Mouse (Mus musculus) intestine, postnatal 0 days (tissue): ENCODE results near the gene Ndufv2. TPM values are rescaled to one million over a fixed set of nuclear protein-coding genes. Genes with fewer than 3 reads are reported as not detected.

ENCODE experiments used
- ATAC-seq: fragments of 200-750 bp; cut with Nextera tagmentation; 2 replicates; pipeline ENCODE4 v1.8.0; 2017; ENCODE audit warnings: mild to moderate bottlenecking, moderate TSS enrichment, moderate library complexity
- H3K27ac ChIP-seq: fragments of 300-500 bp; sonication (generic); 2 replicates; pipeline ENCODE4 v1.5.1; 2014; ENCODE audit warnings: mild to moderate bottlenecking, low read depth, low read length, moderate library complexity
- H3K27me3 ChIP-seq: fragments of 300-500 bp; sonication (generic); replicated peaks from 2 replicates; pipeline ENCODE4 v1.6.1; 2014; ENCODE audit warnings: low read length, mixed read lengths; ENCODE audit not compliant: control insufficient read depth, insufficient read depth
- H3K36me3 ChIP-seq: fragments of 300-500 bp; sonication (generic); 2 replicates; pipeline ENCODE4 v1.6.1; 2014; ENCODE audit warnings: mild to moderate bottlenecking, moderate library complexity; ENCODE audit not compliant: control insufficient read depth, insufficient read depth
- H3K4me1 ChIP-seq: fragments of 300-500 bp; sonication (generic); replicated peaks from 2 replicates; pipeline ENCODE4 v1.6.1; 2014; ENCODE audit warnings: antibody characterized with exemption, low read length, mixed read lengths; ENCODE audit not compliant: control insufficient read depth, insufficient read depth
- H3K4me2 ChIP-seq: fragments of 300-500 bp; sonication (generic); replicated peaks from 2 replicates; pipeline ENCODE4 v1.6.1; 2014; ENCODE audit warnings: low read depth, mild to moderate bottlenecking, moderate library complexity
- H3K4me3 ChIP-seq: fragments of 300-500 bp; sonication (generic); 2 replicates; pipeline ENCODE4 v1.5.1; 2014; ENCODE audit warnings: low read depth, low read length
- H3K9ac ChIP-seq: fragments of 300-500 bp; sonication (generic); 2 replicates; pipeline ENCODE4 v1.6.1; 2014; ENCODE audit warnings: mild to moderate bottlenecking, low read depth, low read length
- H3K9me3 ChIP-seq: fragments of 300-500 bp; sonication (generic); 2 replicates; pipeline ENCODE4 v1.6.1; 2016; ENCODE audit warnings: mixed run types; ENCODE audit not compliant: control insufficient read depth
- CTCF ChIP-seq: sonication (generic); IDR thresholded peaks from 2 replicates; pipeline ENCODE4 v1.5.1; 2016; ENCODE audit warnings: low read depth, mild to moderate bottlenecking, control low read depth, antibody characterized with exemption, moderate library complexity
- WGBS: fragments of 180-500 bp; shearing (Covaris S2); extraction: QIAGEN DNeasy Blood & Tissue Kit; methylation state at CpG from one replicate; pipeline ENCODE4 v1.1.7; 2014; 5-methylcytosine and 5-hydroxymethylcytosine counted together
- polyA plus RNA-seq: library from polyadenylated mRNA; unstranded; fragments of >200 nt; fragmentation: Nextera tagmentation; extraction: Ambion mirVana; gene quantifications from 2 replicates; pipeline ENCODE4 v1.2.1, GENCODE M21; 2015

Gene Ndufv2
- polyA plus RNA-seq, 1 experiment from 2014 or later: 453 TPM

GRCm38 (mm10) chr17:66092065-66092464 is 9.3 kb downstream of the Ndufv2 start:
- Histone ChIP-seq H3K9me3 (no peaks in the 10 kb centered on the region), H3K4me1 (no peaks in the 10 kb centered on the region), H3K27me3 (no peaks in the 10 kb centered on the region), H3K36me3 (peaks cover 24% of the 10 kb centered on the region), H3K27ac (no peak overlapping the region), H3K9ac (no peak overlapping the region), H3K4me3 (no peak overlapping the region), H3K4me2 (no peak overlapping the region)
- no peak for ATAC-seq
- no peak for TF ChIP-seq CTCF
- WGBS: 94% methylated on average over 2 of the region's 2 CpGs

- TF ChIP-seq CTCF: no peak
- ATAC-seq: no peak
Observed at GRCm38 (mm10) chr17:66091392-66091791, 10.0 kb downstream of the Ndufv2 start.

GRCm38 (mm10) chr17:66090251-66090650 is 11.1 kb downstream of the Ndufv2 start:
- no peak overlapping the region for H3K4me3 ChIP-seq
- peaks cover 39% of the 10 kb centered on the region for H3K36me3 ChIP-seq
- TF ChIP-seq CTCF: no peak
- no peaks in the 10 kb centered on the region for H3K4me1 ChIP-seq
- no peaks in the 10 kb centered on the region for H3K27me3 ChIP-seq
- no peak overlapping the region for H3K9ac ChIP-seq
- H3K27ac ChIP-seq: no peak overlapping the region
- no peaks in the 10 kb centered on the region for H3K9me3 ChIP-seq
- H3K4me2 ChIP-seq: no peak overlapping the region
- no peak for ATAC-seq

More at GRCm38 (mm10) chr17:66091392-66091791, 10.0 kb downstream of the Ndufv2 start:
- H3K4me3 ChIP-seq: no peak overlapping the region
- H3K9me3 ChIP-seq: no peaks in the 10 kb centered on the region
- 85% methylated on average over 2 of the region's 2 CpGs for WGBS
- no peak overlapping the region for H3K27ac ChIP-seq
- H3K27me3 ChIP-seq: no peaks in the 10 kb centered on the region
- H3K4me2 ChIP-seq: no peak overlapping the region
- peaks cover 30% of the 10 kb centered on the region for H3K36me3 ChIP-seq
- H3K4me1 ChIP-seq: no peaks in the 10 kb centered on the region
- no peak overlapping the region for H3K9ac ChIP-seq

GRCm38 (mm10) chr17:66085038-66085437 is 16.3 kb downstream of the Ndufv2 start:
- Histone ChIP-seq H3K9me3 (no peaks in the 10 kb centered on the region), H3K4me1 (no peaks in the 10 kb centered on the region), H3K9ac (no peak overlapping the region), H3K27ac (no peak overlapping the region), H3K27me3 (no peaks in the 10 kb centered on the region), H3K4me2 (no peak overlapping the region), H3K36me3 (peaks cover 35% of the 10 kb centered on the region), H3K4me3 (no peak overlapping the region)
- WGBS: 85% methylated on average over 1 of the region's 1 CpGs
- ATAC-seq: no peak
- no peak for TF ChIP-seq CTCF

GRCm38 (mm10) chr17:66084486-66084885 is 16.9 kb downstream of the Ndufv2 start:
- no peak for TF ChIP-seq CTCF
- H3K4me3 ChIP-seq: no peak overlapping the region
- H3K4me1 ChIP-seq: no peaks in the 10 kb centered on the region
- no peak overlapping the region for H3K4me2 ChIP-seq
- no peak overlapping the region for H3K9ac ChIP-seq
- 81% methylated on average over 1 of the region's 1 CpGs for WGBS
- H3K9me3 ChIP-seq: no peaks in the 10 kb centered on the region
- H3K27me3 ChIP-seq: no peaks in the 10 kb centered on the region
- ATAC-seq: no peak
- no peak overlapping the region for H3K27ac ChIP-seq
- H3K36me3 ChIP-seq: peaks cover 39% of the 10 kb centered on the region

GRCm38 (mm10) chr17:66077437-66077850 is 23.9 kb downstream of the Ndufv2 start:
- H3K4me3 ChIP-seq: peak overlapping the region; percentile 98
- H3K27me3 ChIP-seq: no peaks in the 10 kb centered on the region
- peak overlapping the region; percentile 88 for H3K9ac ChIP-seq
- under 1% methylated on average over 23 of the region's 23 CpGs for WGBS
- H3K9me3 ChIP-seq: no peaks in the 10 kb centered on the region
- H3K27ac ChIP-seq: peak overlapping the region; percentile 98
- peaks cover 8% of the 10 kb centered on the region; the same call in 1 of the 2 replicates for H3K36me3 ChIP-seq
- no peaks in the 10 kb centered on the region for H3K4me1 ChIP-seq
- peak; percentile 43 for ATAC-seq
- no peak for TF ChIP-seq CTCF
- peak overlapping the region; percentile 95 for H3K4me2 ChIP-seq

GRCm38 (mm10) chr17:66076934-66077333 is 24.4 kb downstream of the Ndufv2 start, which contains the start of gene Ankrd12:
Gene Ankrd12 (minus strand): TSS chr17:66077089.
- Histone ChIP-seq H3K4me3 (peak within 1 kb of the TSS; percentile 98), H3K4me1 (no peaks in the 10 kb centered on the region), H3K27ac (peak within 1 kb of the TSS; percentile 98), H3K9me3 (no peaks in the 10 kb centered on the region), H3K36me3 (peaks cover 8% of the 10 kb centered on the region; the same call in 1 of the 2 replicates), H3K9ac (peak within 1 kb of the TSS; percentile 88), H3K27me3 (no peaks in the 10 kb centered on the region), H3K4me2 (peak within 1 kb of the TSS; percentile 95)
- ATAC-seq: peak; percentile 97
- TF ChIP-seq CTCF: peak; percentile 9; the same call in 1 of the 2 replicates
- under 1% methylated on average over 53 of the region's 53 CpGs for WGBS
